Mouse (Mus musculus) hindbrain, embryonic 16.5 days (tissue): ENCODE measurements around the gene Ywhae. TPM values are rescaled to one million over a fixed set of nuclear protein-coding genes. Genes with fewer than 3 reads are reported as not detected.

Experiments
- ATAC-seq: fragments of 200-750 bp; cut with Nextera tagmentation; 2 replicates; pipeline ENCODE4 v1.8.0; 2017; ENCODE audit warnings: moderate TSS enrichment, moderate library complexity
- H3K27ac ChIP-seq: fragments of 300-500 bp; sonication (generic); 2 replicates; pipeline ENCODE4 v1.5.1; 2014; ENCODE audit warnings: low read depth, mild to moderate bottlenecking, control low read depth, low read length, moderate library complexity
- H3K27me3 ChIP-seq: fragments of 300-500 bp; sonication (generic); replicated peaks from 2 replicates; pipeline ENCODE4 v1.6.1; 2014; ENCODE audit warnings: low read length; ENCODE audit not compliant: control insufficient read depth, insufficient read depth
- H3K36me3 ChIP-seq: fragments of 300-500 bp; sonication (generic); 2 replicates; pipeline ENCODE4 v1.6.1; 2014; ENCODE audit warnings: mild to moderate bottlenecking, low read length, moderate library complexity, mixed read lengths; ENCODE audit not compliant: control insufficient read depth, insufficient read depth
- H3K4me1 ChIP-seq: fragments of 300-500 bp; sonication (generic); 2 replicates; pipeline ENCODE4 v1.6.1; 2014; ENCODE audit warnings: low read depth, low read length; ENCODE audit not compliant: control insufficient read depth, insufficient read depth
- H3K4me2 ChIP-seq: fragments of 300-500 bp; sonication (generic); 2 replicates; pipeline ENCODE4 v1.6.1; 2014; ENCODE audit warnings: mild to moderate bottlenecking, low read length, control low read depth, moderate library complexity
- H3K4me3 ChIP-seq: fragments of 300-500 bp; sonication (generic); 2 replicates; pipeline ENCODE4 v1.5.1; 2014; ENCODE audit warnings: mild to moderate bottlenecking, low read length, control low read depth, moderate library complexity
- H3K9ac ChIP-seq: fragments of 300-500 bp; sonication (generic); 2 replicates; pipeline ENCODE4 v1.6.1; 2014; ENCODE audit warnings: low read depth, mild to moderate bottlenecking, control low read depth, low read length, moderate library complexity
- H3K9me3 ChIP-seq: fragments of 300-500 bp; sonication (generic); 2 replicates; pipeline ENCODE4 v1.6.1; 2014; ENCODE audit warnings: mild to moderate bottlenecking, low read length, moderate library complexity; ENCODE audit not compliant: control insufficient read depth
- WGBS: fragments of 180-500 bp; shearing (Covaris S2); extraction: QIAGEN DNeasy Blood & Tissue Kit; methylation state at CpG from one replicate; pipeline ENCODE4 v1.1.7; 2014; 5-methylcytosine and 5-hydroxymethylcytosine counted together
- polyA plus RNA-seq: library from polyadenylated mRNA; unstranded; fragments of >200 nt; fragmentation: Nextera tagmentation; extraction: Ambion mirVana; gene quantifications from 2 replicates; pipeline ENCODE4 v1.2.1, GENCODE M21; 2015

The Ywhae gene
- polyA plus RNA-seq, 1 experiment from 2014 or later, result 1,437 TPM

DNA sequence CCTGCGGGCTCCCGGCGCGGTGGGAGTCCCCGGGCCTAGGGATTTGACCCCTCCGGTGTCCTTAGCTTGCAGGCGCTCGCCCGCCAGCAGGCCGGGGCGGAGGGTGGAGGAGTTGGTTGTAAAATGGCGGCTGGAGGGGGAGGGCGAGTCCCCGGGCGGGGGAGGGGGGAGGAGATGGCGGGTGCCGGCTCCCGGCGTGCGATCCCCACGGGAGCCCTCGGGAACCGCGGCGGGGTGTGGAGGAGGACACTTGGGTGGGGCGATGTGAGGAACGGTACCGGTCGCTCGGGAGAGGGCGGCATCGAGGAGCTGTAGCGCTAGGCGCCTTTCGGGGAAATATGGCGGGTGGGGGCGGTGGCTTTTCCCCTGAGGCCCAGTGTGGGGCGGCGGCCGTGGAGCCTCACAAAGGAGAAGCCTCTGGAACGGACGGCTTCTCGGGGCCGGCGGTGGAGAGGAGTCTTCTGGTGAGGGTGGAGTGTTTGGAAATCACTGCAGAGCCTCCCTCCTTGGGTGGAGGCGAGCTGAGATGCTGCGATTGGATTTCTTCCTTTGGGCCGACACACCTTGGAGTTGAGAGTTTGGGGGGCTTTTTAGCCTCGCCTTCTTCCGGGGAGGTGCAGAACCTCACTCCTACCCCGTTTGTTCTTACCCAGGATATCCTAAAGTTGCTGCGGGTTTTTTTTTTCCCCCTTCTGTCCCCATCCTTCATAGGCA is 715 bp downstream of the Ywhae start:
- H3K4me1 ChIP-seq, result peaks cover 37% of the 10 kb centered on the region
- no peaks in the 10 kb centered on the region for H3K27me3 ChIP-seq
- peak; percentile 51 for ATAC-seq

DNA sequence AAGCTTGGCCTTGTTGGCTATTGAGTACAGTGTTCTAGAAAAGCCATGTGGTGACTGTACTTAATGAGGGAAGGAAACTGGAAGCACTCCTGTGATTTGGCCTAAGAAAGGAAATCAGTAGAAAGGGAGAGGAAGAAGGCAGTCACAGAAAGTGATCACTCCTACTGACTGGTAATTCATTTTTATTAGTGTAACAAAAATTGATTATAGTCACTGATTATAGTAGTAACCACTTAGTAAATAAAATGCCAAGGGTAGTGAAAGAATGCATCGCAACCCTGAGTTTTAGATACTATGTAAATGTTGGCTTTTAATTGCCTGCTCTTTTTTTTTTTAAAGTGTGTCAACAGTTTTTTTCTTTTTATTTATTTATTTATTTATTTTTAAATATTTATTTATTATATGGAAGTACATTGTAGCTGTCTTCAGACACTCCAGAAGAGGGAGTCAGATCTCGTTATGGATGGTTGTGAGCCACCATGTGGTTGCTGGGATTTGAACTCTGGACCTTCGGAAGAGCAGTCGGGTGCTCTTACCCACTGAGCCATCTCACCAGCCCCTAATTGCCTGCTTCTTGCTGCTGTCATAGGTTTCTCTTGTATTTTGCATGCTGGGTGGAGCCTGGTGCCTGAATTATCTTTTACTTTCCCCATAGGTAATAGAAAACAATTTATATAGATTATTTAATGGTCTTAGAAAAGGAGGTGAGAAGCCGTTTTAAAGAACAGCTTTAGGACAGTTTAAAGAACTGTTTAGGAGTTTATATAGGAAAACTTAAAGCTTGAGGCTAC is 3.0 kb downstream of the Ywhae start:
- Histone ChIP-seq H3K9ac (no peak overlapping the region; the same call in 1 of the 2 replicates), H3K9me3 (no peaks in the 10 kb centered on the region), H3K36me3 (0 out of 2 replicates have a peak, but pooled peaks cover 4% of the 10 kb centered on the region), H3K4me3 (peak overlapping the region; percentile 84; the same call in 1 of the 2 replicates), H3K27ac (no peak overlapping the region), H3K27me3 (no peaks in the 10 kb centered on the region), H3K4me2 (peak overlapping the region; percentile 87), H3K4me1 (peaks cover 43% of the 10 kb centered on the region)
- WGBS, result 70% methylated on average over 5 of the region's 5 CpGs
- no peak for ATAC-seq

More for the DNA sequence above, 715 bp downstream of the Ywhae start:
- Histone ChIP-seq H3K27ac (peak overlapping the region; percentile 100), H3K9ac (peak overlapping the region; percentile 99), H3K4me3 (peak overlapping the region; percentile 84), H3K36me3 (0 out of 2 replicates have a peak, but pooled peaks cover 2% of the 10 kb centered on the region), H3K9me3 (no peaks in the 10 kb centered on the region), H3K4me2 (peak overlapping the region; percentile 87)
- under 1% methylated on average over 37 of the region's 52 CpGs for whole genome bisulfite sequencing

GRCm38 (mm10) chr11:75736978-75737377 is 4.3 kb downstream of the Ywhae start:
- WGBS, result 61% methylated on average over 3 of the region's 3 CpGs
- Histone ChIP-seq H3K9me3 (no peaks in the 10 kb centered on the region), H3K9ac (no peak overlapping the region), H3K36me3 (0 out of 2 replicates have a peak, but pooled peaks cover 4% of the 10 kb centered on the region), H3K4me1 (peaks cover 43% of the 10 kb centered on the region), H3K4me2 (peak overlapping the region; percentile 3; the same call in 1 of the 2 replicates), H3K27ac (no peak overlapping the region), H3K27me3 (no peaks in the 10 kb centered on the region), H3K4me3 (no peak overlapping the region)
- ATAC-seq, result no peak

- no peak overlapping the region for H3K4me2 ChIP-seq
Measured at GRCm38 (mm10) chr11:75737806-75738476, 5.3 kb downstream of the Ywhae start.

DNA sequence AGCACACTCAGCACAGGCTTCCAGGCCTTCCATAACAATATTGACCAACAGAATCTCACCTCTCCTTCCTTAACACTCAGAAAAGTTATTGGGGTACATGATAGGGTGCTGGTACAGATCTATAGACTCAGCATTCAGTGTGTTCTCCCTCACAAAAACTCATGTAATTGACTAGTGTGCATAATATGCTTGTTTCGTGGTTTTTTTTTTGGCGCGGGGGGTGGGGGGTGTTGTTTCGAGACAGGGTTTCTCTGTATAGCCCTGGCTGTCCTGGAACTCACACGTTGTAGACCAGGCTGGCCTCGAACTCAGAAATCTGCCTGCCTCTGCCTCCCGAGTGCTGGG is 5.8 kb downstream of the Ywhae start:
- Histone ChIP-seq H3K9ac (no peak overlapping the region), H3K27me3 (no peaks in the 10 kb centered on the region), H3K9me3 (no peaks in the 10 kb centered on the region), H3K27ac (no peak overlapping the region), H3K4me1 (peaks cover 41% of the 10 kb centered on the region), H3K4me2 (no peak overlapping the region), H3K4me3 (no peak overlapping the region), H3K36me3 (peaks cover 7% of the 10 kb centered on the region; the same call in 1 of the 2 replicates)
- 93% methylated on average over 7 of the region's 7 CpGs for WGBS
- ATAC-seq, result no peak

More at GRCm38 (mm10) chr11:75737806-75738476, 5.3 kb downstream of the Ywhae start:
- 69% methylated on average over 2 of the region's 2 CpGs for WGBS
- Histone ChIP-seq H3K9me3 (no peaks in the 10 kb centered on the region), H3K4me3 (no peak overlapping the region), H3K36me3 (0 out of 2 replicates have a peak, but pooled peaks cover 4% of the 10 kb centered on the region), H3K27me3 (no peaks in the 10 kb centered on the region), H3K9ac (no peak overlapping the region), H3K27ac (no peak overlapping the region), H3K4me1 (peaks cover 41% of the 10 kb centered on the region)
- ATAC-seq, result no peak

GRCm38 (mm10) chr11:75740204-75740603 is 7.5 kb downstream of the Ywhae start:
- Histone ChIP-seq H3K9ac (no peak overlapping the region), H3K27me3 (no peaks in the 10 kb centered on the region), H3K36me3 (peaks cover 7% of the 10 kb centered on the region; the same call in 1 of the 2 replicates), H3K27ac (no peak overlapping the region), H3K4me3 (no peak overlapping the region), H3K4me1 (peaks cover 34% of the 10 kb centered on the region), H3K4me2 (no peak overlapping the region), H3K9me3 (no peaks in the 10 kb centered on the region)
- WGBS, result 70% methylated on average over 3 of the region's 3 CpGs
- ATAC-seq, result no peak

DNA sequence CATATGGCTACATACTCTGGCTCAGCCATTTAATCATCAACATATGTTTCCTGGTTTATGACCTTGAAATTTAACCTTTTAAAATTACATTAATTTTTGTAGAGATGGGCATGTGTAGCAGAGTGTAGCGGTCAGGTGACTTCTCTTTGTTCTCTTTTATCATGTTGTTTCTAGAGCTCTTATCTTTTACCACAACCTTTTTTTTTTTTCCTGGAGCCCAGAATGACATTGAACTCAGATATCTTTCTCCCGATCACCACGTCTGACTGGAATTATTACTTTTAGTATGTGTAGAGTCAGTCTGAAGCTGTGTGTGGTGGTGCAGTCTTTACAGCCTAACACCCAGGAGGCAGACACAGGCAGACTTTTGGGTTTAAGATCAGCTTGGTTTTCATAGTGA is 8.9 kb downstream of the Ywhae start:
- no peak overlapping the region for H3K9ac ChIP-seq
- H3K4me3 ChIP-seq, result no peak overlapping the region
- no peak overlapping the region for H3K27ac ChIP-seq
- ATAC-seq, result no peak
- 76% methylated on average over 3 of the region's 3 CpGs for WGBS
- no peaks in the 10 kb centered on the region for H3K27me3 ChIP-seq
- peaks cover 7% of the 10 kb centered on the region; the same call in 1 of the 2 replicates for H3K36me3 ChIP-seq
- H3K4me1 ChIP-seq, result peaks cover 22% of the 10 kb centered on the region
- H3K9me3 ChIP-seq, result no peaks in the 10 kb centered on the region
- H3K4me2 ChIP-seq, result no peak overlapping the region

DNA sequence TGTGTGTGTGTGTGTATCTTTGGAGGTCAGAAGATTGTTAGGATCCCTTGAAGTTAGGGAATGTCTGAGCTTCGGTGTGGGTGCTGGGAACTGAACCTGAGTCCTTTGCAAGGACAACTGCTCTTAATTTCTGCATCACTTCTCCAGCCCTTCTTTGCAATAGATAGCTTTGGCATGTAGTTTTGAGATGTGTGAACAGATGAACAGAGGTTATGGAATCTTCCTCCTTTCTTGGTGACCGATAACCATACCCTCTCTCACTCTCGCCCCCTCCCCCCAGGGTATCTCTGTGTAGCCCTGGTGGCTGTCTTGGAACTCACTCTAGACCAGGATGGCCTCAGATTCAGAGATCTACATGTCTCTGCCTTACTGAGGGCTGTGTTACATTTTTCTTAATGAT is 12.1 kb downstream of the Ywhae start:
- Histone ChIP-seq H3K4me1 (peaks cover 30% of the 10 kb centered on the region), H3K9me3 (no peaks in the 10 kb centered on the region), H3K4me3 (no peak overlapping the region), H3K9ac (no peak overlapping the region), H3K27ac (no peak overlapping the region), H3K27me3 (no peaks in the 10 kb centered on the region), H3K4me2 (no peak overlapping the region), H3K36me3 (peaks cover 3% of the 10 kb centered on the region; the same call in 1 of the 2 replicates)
- no peak for ATAC-seq
- WGBS, result 98% methylated on average over 3 of the region's 3 CpGs
